Mouse (Mus musculus): Measurements from ENCODE around the gene Adh5.

- no peak for TF ChIP-seq POLR2A (IDR thresholded peaks at IDR 0.05; ENCODE audit: insufficient read length, low read depth)
- TF ChIP-seq POLR2AphosphoS2 (IDR thresholded peaks at IDR 0.05; ENCODE audit: insufficient read length, low read depth) = no peak
- no peak for TF ChIP-seq MAX (IDR thresholded peaks at IDR 0.05; ENCODE audit: low read depth)
- no peak for TF ChIP-seq TCF3 (IDR thresholded peaks at IDR 0.05; ENCODE audit: insufficient read length, low read depth)
- TF ChIP-seq SRF (IDR thresholded peaks at IDR 0.05; ENCODE audit: control insufficient read depth, insufficient read length, low read depth) = no peak
- TF ChIP-seq USF1 (IDR thresholded peaks at IDR 0.05; ENCODE audit: low read depth) = no peak
- TF ChIP-seq TCF12 (IDR thresholded peaks at IDR 0.05; ENCODE audit: insufficient read depth, poor library complexity, severe bottlenecking) = no peak
- no peak for TF ChIP-seq MYOG (IDR thresholded peaks at IDR 0.05; ENCODE audit: control insufficient read depth in 1 of 3, insufficient read depth in 1 of 3, insufficient read length in 2 of 3, low read depth in 2 of 3)
- TF ChIP-seq CEBPB (IDR thresholded peaks at IDR 0.05; ENCODE audit: insufficient read depth, poor library complexity, severe bottlenecking) = no peak
- TF ChIP-seq E2F4 (IDR thresholded peaks at IDR 0.05; ENCODE audit: insufficient read depth) = no peak
- TF ChIP-seq MYOD1 (IDR thresholded peaks at IDR 0.05; ENCODE audit: control insufficient read depth in 1 of 3, insufficient read length in 2 of 3, low read depth in 2 of 3) = no peak
These were observed 40.3 kb downstream of the Adh5 start for GRCm38 (mm10) chr3:138483240-138483639.

Measured in myocyte (in vitro differentiated cells).